ENCODE assay signal across 9 mouse cellular contexts in the genomic region with DNA sequence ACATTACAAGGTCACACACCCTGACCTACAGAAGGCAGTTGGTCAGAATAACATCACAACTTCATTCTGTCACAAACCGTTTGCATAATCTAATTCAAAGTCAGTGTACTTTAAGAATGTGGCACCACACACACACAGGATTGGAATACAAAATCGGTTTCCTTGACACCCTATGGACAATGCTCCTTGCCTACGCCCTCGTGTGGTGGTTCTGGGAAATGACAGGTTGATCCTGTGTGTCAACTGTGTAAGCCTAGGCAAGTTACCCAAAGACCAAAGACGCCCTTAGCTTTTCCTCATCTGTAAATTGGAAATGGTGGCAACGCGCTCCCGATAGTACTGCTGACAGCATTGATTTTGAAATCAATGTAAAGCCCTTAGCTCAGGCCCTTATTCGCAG. TPM values are rescaled to one million over a fixed set of nuclear protein-coding genes. Genes with fewer than 3 reads are reported as not detected.
DNase-seq lines count a peak whose midpoint lies in the region; ATAC-seq and TF ChIP-seq lines count a peak whose summit lies in the region.
"Had no signal": no experiment of that assay in that cellular context is flagged by ENCODE, and none has a peak within 500 bp of the region (broad histone marks: within the 10 kb centered on the region; RNA-seq: fewer than 3 reads in every experiment).

No protein-coding gene starts in this region.

- no peaks in the 10 kb centered on the region for H3K4me1 ChIP-seq in liver, embryonic 14.5 days (replicated peaks; ENCODE audit: control insufficient read depth in 2 of 2, insufficient read depth in 2 of 2, low read length in 1 of 2)

- DNase-seq in heart, postnatal 4 days, result peak; percentile 42
- DNase-seq in heart, adult 9 months (ENCODE audit: low spot score in 2 of 2), result no peak
- DNase-seq in Patski (ENCODE audit: low read depth, low spot score), result no peak
- DNase-seq in embryo, embryonic 9.5 days (ENCODE audit: extremely low spot score), result peak; percentile 45
- DNase-seq in kidney, adult 9 months, result peak; percentile 31
- no peak for DNase-seq in liver, embryonic 14.5 days (ENCODE audit: low read depth in 3 of 3, low spot score in 3 of 3)
- DNase-seq in right cerebral cortex, postnatal 10 days (ENCODE audit: low spot score in 2 of 2), result peak; percentile 46 to 57
- no peak for DNase-seq in spleen, postnatal 4 days (ENCODE audit: low spot score in 2 of 2)

- CTCF ChIA-PET in Patski (lab: Charles Lee), result no interaction called here

- no peak for TF ChIP-seq EP300 in liver, embryonic 14.5 days (IDR thresholded peaks at IDR 0.05; ENCODE audit: low read depth)

- ATAC-seq in Patski, result no peak
- ATAC-seq in liver, embryonic 14.5 days (ENCODE audit: insufficient read depth), result no peak

- POLR2A ChIA-PET in Patski (lab: Charles Lee), result no interaction called here

- H3K27ac ChIP-seq in liver, embryonic 14.5 days, result no peak overlapping the region

- H3K4me3 ChIP-seq in liver, embryonic 14.5 days (ENCODE audit: insufficient read depth in 1 of 2, low read depth in 2 of 2, low read length in 2 of 2), result no peak overlapping the region

- peaks cover 11% of the 10 kb centered on the region for H3K27me3 ChIP-seq in Patski
- no peaks in the 10 kb centered on the region for H3K27me3 ChIP-seq in liver, embryonic 14.5 days (ENCODE audit: control insufficient read depth, insufficient read depth, low read length)

- H3K9me3 ChIP-seq in liver, embryonic 14.5 days (ENCODE audit: control insufficient read depth, low read length), result no peaks in the 10 kb centered on the region

- 28% methylated on average over 9 of the region's 9 CpGs for WGBS in liver, embryonic 14.5 days (ENCODE audit: insufficient replicate concordance)

- in situ Hi-C loops in Patski (cut with MboI; ENCODE audit: low pct_unique_long_range_greater_than_20kb), result no loop called here

- TF ChIP-seq CTCF in Patski (IDR thresholded peaks at IDR 0.05), result peak; percentile 47
- peak; percentile 58; the same call in 1 of the 2 replicates for TF ChIP-seq CTCF in liver, embryonic 14.5 days (IDR thresholded peaks at IDR 0.05; ENCODE audit: low read depth)

- H3K36me3 ChIP-seq in liver, embryonic 14.5 days (replicated peaks; ENCODE audit: control insufficient read depth, insufficient read depth, low read depth), result no peaks in the 10 kb centered on the region

- H3K4me2 ChIP-seq in liver, embryonic 14.5 days (ENCODE audit: low read depth), result no peak overlapping the region

- no peak overlapping the region for H3K9ac ChIP-seq in liver, embryonic 14.5 days (replicated peaks)

RNA-seq across cellular contexts. Expression of gene Atoh1, which starts 45.0 kb away (rescaled TPM):
- total RNA-seq in heart, postnatal 4 days (2021), result not detected
- not detected for polyA plus RNA-seq in Patski (2021)
- not detected in 2 replicates for polyA plus RNA-seq in liver, embryonic 14.5 days (2012; rRNA removed)
- polyA plus RNA-seq in liver, embryonic 14.5 days (2014; fragmentation: Nextera tagmentation; extraction: Ambion mirVana), result not detected in 2 replicates
- polyA plus RNA-seq: spleen, adult 2 months had no signal

Comparison
In these comparisons a context has a peak if more than half of its experiments do, and no peak if none do; other contexts are left out.
1. DNase-seq: peak in heart, postnatal 4 days (single experiment), embryo, embryonic 9.5 days (single experiment), kidney, adult 9 months (single experiment) and right cerebral cortex, postnatal 10 days (2 of 2); none in heart, adult 9 months (0 of 2), Patski (single experiment), liver, embryonic 14.5 days (0 of 3) and spleen, postnatal 4 days (0 of 2).